Mouse (Mus musculus): ENCODE data around the gene Fam216a. TPM values are rescaled to one million over a fixed set of nuclear protein-coding genes. Genes with fewer than 3 reads are reported as not detected.
A peak's percentile ranks its signal among the peaks of the same experiment; 100 is the strongest.

Fam216a gene
- polyA plus RNA-seq, 1 experiment: 7.4 TPM

- TF ChIP-seq POLR2A (IDR thresholded peaks at IDR 0.05; ENCODE audit: low read depth, low read length) (no peak), CTCF (IDR thresholded peaks at IDR 0.05; ENCODE audit: extremely low read depth, insufficient read depth, insufficient read length, insufficient replicate concordance) (peak; percentile 73; the same call in 1 of the 2 replicates)
- no peaks in the 10 kb centered on the region for H3K27me3 ChIP-seq (ENCODE audit: control insufficient read depth, insufficient read depth, low read length)
- DNase-seq (ENCODE audit: low read depth in 1 of 2, low spot score in 2 of 2): peak; percentile 64 to 81
- 8% methylated on average over 5 of the region's 5 CpGs for WGBS
- peaks cover 8% of the 10 kb centered on the region; the same call in 1 of the 2 replicates for H3K4me1 ChIP-seq (ENCODE audit: control insufficient read depth, insufficient read depth, insufficient read length)
- H3K36me3 ChIP-seq (ENCODE audit: control insufficient read depth, insufficient read depth, low read length): no peaks in the 10 kb centered on the region
- no peak overlapping the region for H3K4me3 ChIP-seq (ENCODE audit: extremely low read depth, insufficient read depth, insufficient read length)
- peak overlapping the region; percentile 40 for H3K27ac ChIP-seq (ENCODE audit: insufficient read depth, low read length)
Measured at GRCm38 (mm10) chr5:122344260-122344659, 27.9 kb downstream of the Fam216a start.

- DNase-seq (ENCODE audit: low read depth in 1 of 2, low spot score in 2 of 2): peak in 1 of 2 experiments; percentile 28
Measured at GRCm38 (mm10) chr5:122343768-122344167, 28.4 kb downstream of the Fam216a start.

DNA sequence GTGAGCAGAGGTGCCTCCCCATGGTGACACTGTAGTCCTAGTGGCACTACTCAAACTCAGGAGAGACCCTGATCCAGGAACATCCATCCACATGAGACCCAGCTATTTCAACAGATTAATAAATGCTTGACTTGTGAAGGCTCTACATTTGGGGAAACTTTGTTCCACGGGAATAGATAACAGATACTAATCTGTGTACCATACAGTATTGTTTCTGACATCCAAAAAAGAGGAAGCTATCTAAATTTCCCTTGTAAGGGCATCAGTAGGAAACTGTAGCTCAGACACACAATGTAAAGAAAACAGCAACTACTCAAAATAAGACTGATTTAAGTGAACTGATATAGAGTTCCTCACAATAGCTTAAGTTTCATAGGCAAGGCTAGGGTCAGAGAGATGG lies 29.3 kb downstream of the Fam216a start:
- Histone ChIP-seq H3K36me3 (ENCODE audit: control insufficient read depth, insufficient read depth, low read length) (no peaks in the 10 kb centered on the region), H3K27me3 (ENCODE audit: control insufficient read depth, insufficient read depth, low read length) (no peaks in the 10 kb centered on the region), H3K27ac (ENCODE audit: insufficient read depth, low read length) (peak overlapping the region; percentile 40), H3K4me1 (ENCODE audit: control insufficient read depth, insufficient read depth, insufficient read length) (peaks cover 8% of the 10 kb centered on the region; the same call in 1 of the 2 replicates), H3K4me3 (ENCODE audit: extremely low read depth, insufficient read depth, insufficient read length) (no peak overlapping the region)
- TF ChIP-seq POLR2A (IDR thresholded peaks at IDR 0.05; ENCODE audit: low read depth, low read length): no peak
- TF ChIP-seq CTCF (IDR thresholded peaks at IDR 0.05; ENCODE audit: extremely low read depth, insufficient read depth, insufficient read length, insufficient replicate concordance): no peak
- 20% methylated on average over 1 of the region's 1 CpGs for WGBS
- no peak for DNase-seq (ENCODE audit: low read depth in 1 of 2, low spot score in 2 of 2)

More at GRCm38 (mm10) chr5:122343768-122344167, 28.4 kb downstream of the Fam216a start:
- no peak for TF ChIP-seq CTCF (IDR thresholded peaks at IDR 0.05; ENCODE audit: extremely low read depth, insufficient read depth, insufficient read length, insufficient replicate concordance)
- TF ChIP-seq POLR2A (IDR thresholded peaks at IDR 0.05; ENCODE audit: low read depth, low read length): no peak
- H3K36me3 ChIP-seq (ENCODE audit: control insufficient read depth, insufficient read depth, low read length): no peaks in the 10 kb centered on the region
- peaks cover 8% of the 10 kb centered on the region; the same call in 1 of the 2 replicates for H3K4me1 ChIP-seq (ENCODE audit: control insufficient read depth, insufficient read depth, insufficient read length)
- H3K4me3 ChIP-seq (ENCODE audit: extremely low read depth, insufficient read depth, insufficient read length): no peak overlapping the region
- 14% methylated on average over 7 of the region's 7 CpGs for WGBS
- H3K27ac ChIP-seq (ENCODE audit: insufficient read depth, low read length): peak overlapping the region; percentile 40
- H3K27me3 ChIP-seq (ENCODE audit: control insufficient read depth, insufficient read depth, low read length): no peaks in the 10 kb centered on the region

- H3K27me3 ChIP-seq (ENCODE audit: control insufficient read depth, insufficient read depth, low read length): no peaks in the 10 kb centered on the region
- H3K4me1 ChIP-seq (ENCODE audit: control insufficient read depth, insufficient read depth, insufficient read length): no peaks in the 10 kb centered on the region
- WGBS: 86% methylated on average over 7 of the region's 7 CpGs
- H3K36me3 ChIP-seq (ENCODE audit: control insufficient read depth, insufficient read depth, low read length): no peaks in the 10 kb centered on the region
- no peak overlapping the region for H3K4me3 ChIP-seq (ENCODE audit: extremely low read depth, insufficient read depth, insufficient read length)
- H3K27ac ChIP-seq (ENCODE audit: insufficient read depth, low read length): no peak overlapping the region
- TF ChIP-seq POLR2A (IDR thresholded peaks at IDR 0.05; ENCODE audit: low read depth, low read length) (no peak), CTCF (IDR thresholded peaks at IDR 0.05; ENCODE audit: extremely low read depth, insufficient read depth, insufficient read length, insufficient replicate concordance) (no peak)
- no peak for DNase-seq (ENCODE audit: low read depth in 1 of 2, low spot score in 2 of 2)
Measured at GRCm38 (mm10) chr5:122336554-122337294, 35.4 kb downstream of the Fam216a start.

GRCm38 (mm10) chr5:122334682-122335081 lies 37.5 kb downstream of the Fam216a start:
- TF ChIP-seq POLR2A (IDR thresholded peaks at IDR 0.05; ENCODE audit: low read depth, low read length) (no peak), CTCF (IDR thresholded peaks at IDR 0.05; ENCODE audit: extremely low read depth, insufficient read depth, insufficient read length, insufficient replicate concordance) (no peak)
- Histone ChIP-seq H3K4me3 (ENCODE audit: extremely low read depth, insufficient read depth, insufficient read length) (no peak overlapping the region), H3K4me1 (ENCODE audit: control insufficient read depth, insufficient read depth, insufficient read length) (no peaks in the 10 kb centered on the region), H3K27me3 (ENCODE audit: control insufficient read depth, insufficient read depth, low read length) (no peaks in the 10 kb centered on the region), H3K36me3 (ENCODE audit: control insufficient read depth, insufficient read depth, low read length) (no peaks in the 10 kb centered on the region), H3K27ac (ENCODE audit: insufficient read depth, low read length) (no peak overlapping the region)
- no peak for DNase-seq (ENCODE audit: low read depth in 1 of 2, low spot score in 2 of 2)
- 62% methylated on average over 3 of the region's 3 CpGs for WGBS

DNA sequence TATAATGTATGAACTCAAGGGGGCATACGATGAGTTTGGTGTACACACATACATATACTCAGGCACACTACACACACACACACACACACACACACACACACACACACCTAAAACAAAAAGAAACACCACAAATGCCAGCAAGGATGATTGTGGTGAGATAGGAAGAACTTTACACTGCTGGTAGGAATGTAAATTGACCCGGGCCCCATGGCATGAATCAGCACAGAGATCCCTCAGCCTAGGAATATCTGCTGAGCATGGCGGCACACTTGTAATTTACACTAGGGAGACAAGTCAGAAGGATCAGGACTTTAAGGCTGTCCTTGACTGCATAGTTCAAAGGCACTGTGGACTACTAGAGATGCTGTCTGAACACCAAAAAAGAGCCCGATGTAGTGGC lies 41.9 kb downstream of the Fam216a start:
- no peak overlapping the region for H3K27ac ChIP-seq (ENCODE audit: insufficient read depth, low read length)
- 81% methylated on average over 4 of the region's 4 CpGs for WGBS
- no peaks in the 10 kb centered on the region for H3K4me1 ChIP-seq (ENCODE audit: control insufficient read depth, insufficient read depth, insufficient read length)
- no peaks in the 10 kb centered on the region for H3K27me3 ChIP-seq (ENCODE audit: control insufficient read depth, insufficient read depth, low read length)
- H3K4me3 ChIP-seq (ENCODE audit: extremely low read depth, insufficient read depth, insufficient read length): no peak overlapping the region
- peaks cover 5% of the 10 kb centered on the region for H3K36me3 ChIP-seq (ENCODE audit: control insufficient read depth, insufficient read depth, low read length)
- no peak for TF ChIP-seq CTCF (IDR thresholded peaks at IDR 0.05; ENCODE audit: extremely low read depth, insufficient read depth, insufficient read length, insufficient replicate concordance)
- TF ChIP-seq POLR2A (IDR thresholded peaks at IDR 0.05; ENCODE audit: low read depth, low read length): no peak
- no peak for DNase-seq (ENCODE audit: low read depth in 1 of 2, low spot score in 2 of 2)

DNA sequence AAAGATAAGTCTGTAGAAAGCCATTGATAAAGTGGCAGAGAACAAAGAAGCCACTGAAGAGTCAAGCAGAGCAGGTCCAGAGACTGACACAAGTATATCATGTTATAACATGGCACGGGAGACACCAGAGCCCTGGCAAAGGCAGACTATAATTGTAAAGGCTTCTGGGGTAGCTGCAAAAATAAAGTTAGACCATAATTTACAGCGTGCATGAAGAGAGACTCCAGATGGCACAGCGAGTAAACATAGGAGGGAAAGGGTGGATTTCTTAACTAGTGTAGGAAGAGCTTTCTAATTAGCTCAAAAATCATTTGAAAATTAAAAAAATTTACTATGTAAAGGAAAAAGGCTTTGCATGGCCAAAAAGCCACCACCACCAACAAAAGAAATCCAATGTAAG lies 44.9 kb downstream of the Fam216a start:
- no peaks in the 10 kb centered on the region for H3K27me3 ChIP-seq (ENCODE audit: control insufficient read depth, insufficient read depth, low read length)
- 92% methylated on average over 3 of the region's 3 CpGs for WGBS
- H3K4me1 ChIP-seq (ENCODE audit: control insufficient read depth, insufficient read depth, insufficient read length): no peaks in the 10 kb centered on the region
- no peak for TF ChIP-seq CTCF (IDR thresholded peaks at IDR 0.05; ENCODE audit: extremely low read depth, insufficient read depth, insufficient read length, insufficient replicate concordance)
- TF ChIP-seq POLR2A (IDR thresholded peaks at IDR 0.05; ENCODE audit: low read depth, low read length): no peak
- DNase-seq (ENCODE audit: low read depth in 1 of 2, low spot score in 2 of 2): no peak
- H3K27ac ChIP-seq (ENCODE audit: insufficient read depth, low read length): no peak overlapping the region
- no peak overlapping the region for H3K4me3 ChIP-seq (ENCODE audit: extremely low read depth, insufficient read depth, insufficient read length)
- H3K36me3 ChIP-seq (ENCODE audit: control insufficient read depth, insufficient read depth, low read length): peaks cover 16% of the 10 kb centered on the region

All from spleen, adult 2 months (tissue).